Mouse (Mus musculus) lung, adult 2 months (tissue): ENCODE measurements at regions not wholly inside any gene's neighbourhood (a gene's known extent, or its start where the extent isn't known, plus 50 kb on each side); places are given as distances from the start of the nearest gene placed in this dataset.
"Not testable (repeated sequence)": the region's sequence is repeated elsewhere in the genome, so short reads cannot be mapped to it uniquely, and the experiment has no call there.

ENCODE experiments used
- DNase-seq: peaks from one replicate; pipeline ENCODE4 v3.0.0; 2022
- H3K4me1 ChIP-seq: fragments of 200-500 bp; 2 replicates; pipeline ENCODE4 v1.6.1; 2011; ENCODE audit warnings: low read length; ENCODE audit not compliant: control insufficient read depth, insufficient read depth
- H3K4me3 ChIP-seq: fragments of 200-500 bp; replicated peaks from 2 replicates; pipeline ENCODE3; 2011; ENCODE audit warnings: low read depth, mild to moderate bottlenecking, control low read depth, low read length; ENCODE audit errors: extremely low read depth
- CTCF ChIP-seq: fragments of 200-500 bp; IDR thresholded peaks from 2 replicates; pipeline ENCODE4 v1.5.1; 2011; ENCODE audit warnings: mild to moderate bottlenecking, low read length, control low read depth; ENCODE audit not compliant: insufficient read depth
- POLR2A ChIP-seq: fragments of 200-500 bp; IDR thresholded peaks from 2 replicates; pipeline ENCODE4 v1.6.1; 2011; ENCODE audit warnings: low read depth, mild to moderate bottlenecking, control low read depth, low read length, borderline replicate concordance; ENCODE audit errors: extremely low read depth
- WGBS: fragments of 180-500 bp; shearing (Covaris S2); methylation state at CpG from one replicate; pipeline ENCODE4 v1.1.7; 2018; 5-methylcytosine and 5-hydroxymethylcytosine counted together

DNA sequence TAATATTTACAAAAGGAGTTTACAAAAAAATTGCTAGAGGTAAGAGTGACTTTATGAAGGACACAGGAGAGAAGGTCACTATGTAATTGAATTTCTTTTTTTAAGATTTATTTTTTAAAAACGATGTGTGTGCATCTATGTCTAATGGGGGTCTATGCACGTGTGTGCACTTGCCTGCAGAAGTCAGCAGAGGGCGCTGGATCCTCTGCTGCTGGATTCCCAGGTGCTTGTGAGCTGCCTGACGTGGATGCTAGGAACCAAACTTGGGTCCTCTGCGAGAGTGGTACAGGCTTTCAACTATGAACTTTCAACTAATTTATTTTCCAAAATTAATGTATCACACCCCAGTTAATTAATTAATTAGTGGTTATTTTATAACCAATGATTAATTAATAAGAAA lies 85.0 kb downstream of the Glrx3 start:
- H3K4me3 ChIP-seq = no peak overlapping the region
- no peak for TF ChIP-seq POLR2A
- TF ChIP-seq CTCF = no peak
- no peaks in the 10 kb centered on the region for H3K4me1 ChIP-seq
- WGBS = 75% methylated on average over 5 of the region's 5 CpGs
- no peak for DNase-seq

DNA sequence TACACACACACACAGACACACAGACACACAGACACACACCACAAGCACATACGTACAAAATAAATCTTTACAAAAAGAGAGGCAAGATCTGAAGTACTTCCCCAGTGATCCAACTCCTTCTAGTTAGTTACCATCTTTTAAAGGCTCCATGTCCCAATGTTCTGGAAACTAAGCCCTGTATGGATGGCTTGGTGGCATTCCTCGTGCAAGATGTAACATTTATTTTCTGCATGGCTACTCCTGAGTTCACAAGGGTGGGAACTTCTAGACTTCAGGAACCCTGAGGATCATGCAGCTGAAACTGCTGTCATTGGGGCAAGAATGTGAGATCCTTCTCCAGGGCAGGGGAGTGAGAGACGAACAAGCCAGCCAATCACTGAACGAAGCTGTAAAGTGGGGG lies 96.1 kb downstream of the Glrx3 start:
- H3K4me1 ChIP-seq = no peaks in the 10 kb centered on the region
- WGBS = 68% methylated on average over 4 of the region's 4 CpGs
- no peak for DNase-seq
- no peak overlapping the region for H3K4me3 ChIP-seq
- TF ChIP-seq CTCF (no peak), POLR2A (no peak)

DNA sequence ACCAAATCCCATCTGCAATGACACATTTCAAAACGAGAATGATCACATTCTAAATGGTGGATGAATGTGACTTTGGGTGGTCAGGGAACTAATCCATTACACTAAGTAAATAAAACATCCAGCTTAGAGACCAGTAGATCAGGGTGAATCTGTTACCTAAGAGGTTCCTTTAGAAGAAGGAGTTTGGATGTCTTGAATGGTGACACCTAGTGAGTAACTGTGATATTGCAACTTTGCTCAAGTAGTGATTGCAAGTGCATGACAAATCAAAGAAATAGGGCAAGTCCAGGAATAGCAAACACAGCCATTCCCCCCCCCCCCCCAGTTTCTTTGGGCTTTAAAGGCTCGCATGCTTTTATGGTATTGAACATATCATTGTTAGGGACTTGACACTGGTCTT lies 112.6 kb downstream of the Glrx3 start:
- Histone ChIP-seq H3K4me3 (no peak overlapping the region), H3K4me1 (no peaks in the 10 kb centered on the region)
- no peak for DNase-seq
- WGBS = 25% methylated on average over 2 of the region's 2 CpGs
- no peak for TF ChIP-seq CTCF
- TF ChIP-seq POLR2A = no peak

DNA sequence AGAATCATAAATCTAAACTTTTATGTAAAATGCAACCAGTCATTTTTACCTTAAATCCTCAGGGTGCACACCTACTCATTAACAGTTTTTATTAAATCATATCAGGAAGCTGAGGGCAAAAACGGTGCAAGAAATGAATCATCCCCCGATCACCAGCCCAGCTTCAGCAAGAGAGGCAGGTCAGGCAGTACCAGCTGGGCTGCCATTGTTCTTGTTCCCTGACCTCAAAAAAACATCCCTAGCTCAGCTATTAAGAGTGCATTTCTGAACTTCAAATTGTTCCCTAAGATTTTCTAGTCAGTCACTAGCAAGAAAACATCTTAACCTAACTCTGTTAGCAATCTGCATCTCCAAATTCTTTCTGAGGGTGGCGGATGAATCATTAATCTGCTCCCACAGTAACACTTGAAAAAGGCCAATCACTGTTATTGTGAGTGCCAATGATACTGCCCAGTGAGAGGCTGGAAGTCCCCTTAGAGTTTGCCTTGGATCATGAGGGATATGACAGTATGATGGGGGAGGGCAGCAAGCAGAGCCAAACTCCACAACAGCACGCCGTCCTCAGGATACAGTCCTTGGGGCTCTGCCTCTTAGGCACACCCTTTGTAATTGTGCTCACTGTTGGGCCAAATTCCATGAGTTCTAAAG lies 115.3 kb downstream of the Glrx3 start:
- TF ChIP-seq POLR2A (no peak), CTCF (no peak)
- DNase-seq = no peak
- Histone ChIP-seq H3K4me1 (no peaks in the 10 kb centered on the region), H3K4me3 (no peak overlapping the region)
- 62% methylated on average over 5 of the region's 5 CpGs for WGBS

DNA sequence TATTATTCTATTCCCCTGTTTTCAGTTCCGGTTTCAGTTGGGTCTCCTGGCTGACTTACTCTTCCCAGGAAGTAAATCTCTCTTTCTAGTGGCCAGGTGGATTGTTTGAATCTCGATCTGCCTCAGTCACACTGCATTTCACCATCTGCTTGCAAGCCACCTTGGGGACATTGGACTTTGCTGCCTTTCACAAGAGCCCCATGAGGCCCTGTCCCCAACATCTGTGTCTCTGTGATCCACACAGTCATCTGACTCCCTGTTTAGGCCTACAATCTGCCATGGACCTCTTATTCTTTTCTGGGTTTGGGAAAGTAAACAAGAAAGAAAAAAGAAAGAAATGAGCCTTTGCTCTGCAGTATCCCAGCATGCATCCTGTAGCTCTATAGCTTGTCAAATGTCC lies 118.1 kb downstream of the Glrx3 start:
- Histone ChIP-seq H3K4me1 (no peaks in the 10 kb centered on the region), H3K4me3 (no peak overlapping the region)
- DNase-seq = no peak
- WGBS = 51% methylated on average over 2 of the region's 2 CpGs
- TF ChIP-seq POLR2A (no peak), CTCF (no peak)

DNA sequence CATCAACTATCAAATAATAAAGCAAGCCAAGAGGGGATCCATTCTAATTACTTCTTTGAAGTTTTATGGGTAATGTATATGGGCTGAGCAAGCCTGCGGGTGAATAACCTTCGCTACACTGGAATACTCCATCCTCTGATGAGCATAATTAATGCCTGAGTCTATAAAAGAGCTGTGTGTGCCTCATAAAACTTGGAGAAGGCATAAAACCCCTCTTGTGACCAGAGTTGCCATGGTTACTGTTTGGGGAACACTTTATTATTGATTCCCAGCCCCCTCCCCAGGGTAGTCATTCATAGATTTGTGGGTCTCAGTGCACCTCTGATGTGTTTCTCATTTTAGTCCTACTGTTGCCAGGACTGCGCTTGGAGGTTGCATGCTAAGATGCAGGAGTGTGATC lies 120.0 kb downstream of the Glrx3 start:
- WGBS = 93% methylated on average over 3 of the region's 3 CpGs
- no peaks in the 10 kb centered on the region for H3K4me1 ChIP-seq
- TF ChIP-seq POLR2A = no peak
- no peak for TF ChIP-seq CTCF

DNA sequence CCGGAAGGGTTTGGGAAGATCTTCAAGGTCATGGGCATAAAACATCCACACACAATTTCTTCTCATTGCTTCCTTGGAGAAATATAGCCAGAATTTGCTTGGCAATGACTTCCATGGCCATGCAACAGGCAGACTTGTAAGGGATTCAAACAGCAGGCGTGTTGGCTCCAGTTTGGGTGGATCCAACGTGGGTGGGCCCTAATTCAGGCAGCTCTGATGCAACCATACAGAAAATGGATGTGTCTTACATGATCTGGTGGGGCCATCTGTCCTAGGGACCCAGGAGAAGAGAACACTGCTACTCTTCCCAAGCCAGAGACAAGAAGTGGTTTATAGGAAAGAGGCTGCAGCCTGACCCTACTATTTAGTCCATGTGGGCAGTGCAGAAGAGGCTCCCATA lies 121.5 kb downstream of the Glrx3 start:
- 70% methylated on average over 3 of the region's 3 CpGs for WGBS
- DNase-seq = no peak
- H3K4me1 ChIP-seq = no peaks in the 10 kb centered on the region
- TF ChIP-seq POLR2A (no peak), CTCF (no peak)
- no peak overlapping the region for H3K4me3 ChIP-seq

More for the DNA sequence above, 120.0 kb downstream of the Glrx3 start:
- DNase-seq = no peak
- H3K4me3 ChIP-seq = no peak overlapping the region

DNA sequence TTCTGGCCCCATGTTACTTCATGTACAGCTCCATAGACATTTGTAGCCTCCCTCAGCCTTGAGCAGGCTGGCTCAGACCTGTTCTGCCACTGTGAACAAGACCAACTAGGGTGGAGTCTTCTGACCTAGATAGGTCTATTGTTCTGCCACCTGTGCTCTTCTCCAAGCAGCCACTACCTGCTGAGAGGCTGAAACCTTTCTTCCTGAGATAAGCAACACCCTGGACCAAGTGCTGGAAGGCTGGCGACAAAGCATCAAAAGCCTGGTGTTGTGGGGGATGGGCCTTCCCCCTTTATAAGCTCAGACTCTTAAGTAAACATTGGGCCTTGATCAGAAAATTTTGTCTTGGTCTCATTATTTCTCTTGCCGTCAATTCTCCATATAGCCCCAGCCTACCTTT lies 132.8 kb downstream of the Glrx3 start:
- no peak overlapping the region for H3K4me3 ChIP-seq
- TF ChIP-seq CTCF = no peak
- no peak for TF ChIP-seq POLR2A
- no peaks in the 10 kb centered on the region for H3K4me1 ChIP-seq
- no peak for DNase-seq
- WGBS = 80% methylated on average over 2 of the region's 2 CpGs

DNA sequence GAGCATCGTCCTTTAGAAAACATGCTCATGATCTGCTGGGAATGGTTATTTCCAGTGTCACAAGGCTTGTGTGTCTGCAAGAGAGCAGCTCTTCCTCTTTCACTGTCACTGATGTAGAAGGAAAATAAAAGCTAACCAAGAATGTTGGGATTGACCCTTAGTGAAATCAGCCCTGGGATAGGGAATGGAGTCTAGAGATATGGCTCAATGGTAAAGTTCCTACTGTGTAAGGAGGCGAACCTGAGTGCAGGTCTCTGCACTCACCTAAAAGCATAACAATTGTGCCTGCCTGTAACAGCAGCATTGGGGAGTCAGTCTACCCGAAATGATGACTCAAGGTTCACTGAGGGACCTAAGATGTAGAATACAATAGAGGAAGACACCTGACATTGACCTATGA lies 138.1 kb downstream of the Glrx3 start:
- WGBS = 75% methylated on average over 3 of the region's 3 CpGs
- TF ChIP-seq CTCF = no peak
- TF ChIP-seq POLR2A = no peak
- Histone ChIP-seq H3K4me3 (no peak overlapping the region), H3K4me1 (no peaks in the 10 kb centered on the region)
- DNase-seq = no peak

DNA sequence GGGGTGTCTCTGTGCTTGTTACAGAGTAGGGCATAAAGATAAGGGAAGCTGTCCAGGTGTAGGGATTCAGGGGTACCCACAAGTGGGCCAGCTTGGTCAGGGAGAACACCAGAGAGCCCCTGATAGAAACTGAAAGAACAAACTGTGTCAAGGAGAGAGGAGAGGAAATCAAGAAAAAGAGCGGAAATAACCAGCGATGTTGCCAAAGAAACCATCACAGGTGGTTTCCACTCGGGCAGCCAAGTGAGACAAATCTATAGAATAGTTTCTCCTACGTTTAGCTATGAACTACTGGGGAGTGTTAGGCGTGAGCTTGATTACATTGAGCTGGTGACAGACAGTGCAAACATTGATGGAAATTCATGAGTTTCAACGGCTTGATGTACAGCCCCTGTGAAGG lies 138.8 kb downstream of the Glrx3 start:
- no peak overlapping the region for H3K4me3 ChIP-seq
- TF ChIP-seq POLR2A (no peak), CTCF (no peak)
- WGBS = 50% methylated on average over 6 of the region's 6 CpGs
- no peaks in the 10 kb centered on the region for H3K4me1 ChIP-seq
- DNase-seq = no peak

DNA sequence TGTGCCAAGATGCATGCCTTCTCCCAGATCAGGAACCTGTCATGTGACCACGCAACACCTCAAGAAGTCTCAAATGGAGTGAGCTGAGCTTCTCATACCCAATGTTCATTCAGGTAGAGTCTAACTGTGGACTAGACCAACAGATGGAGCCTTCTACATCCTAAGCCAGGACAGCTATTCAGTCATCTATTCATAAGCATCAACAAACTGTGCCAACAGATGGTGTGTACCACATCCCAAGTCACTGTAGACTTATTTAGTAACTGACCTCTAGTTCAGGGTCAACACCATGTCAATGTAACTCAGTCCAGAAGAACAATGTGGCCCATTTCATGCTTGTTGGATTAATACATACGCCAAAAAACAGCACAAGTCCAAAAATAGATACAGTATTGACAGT lies 146.1 kb downstream of the Glrx3 start:
- WGBS = 62% methylated on average over 2 of the region's 2 CpGs
- TF ChIP-seq POLR2A = no peak
- no peak for TF ChIP-seq CTCF
- Histone ChIP-seq H3K4me1 (no peaks in the 10 kb centered on the region), H3K4me3 (no peak overlapping the region)
- DNase-seq = no peak

DNA sequence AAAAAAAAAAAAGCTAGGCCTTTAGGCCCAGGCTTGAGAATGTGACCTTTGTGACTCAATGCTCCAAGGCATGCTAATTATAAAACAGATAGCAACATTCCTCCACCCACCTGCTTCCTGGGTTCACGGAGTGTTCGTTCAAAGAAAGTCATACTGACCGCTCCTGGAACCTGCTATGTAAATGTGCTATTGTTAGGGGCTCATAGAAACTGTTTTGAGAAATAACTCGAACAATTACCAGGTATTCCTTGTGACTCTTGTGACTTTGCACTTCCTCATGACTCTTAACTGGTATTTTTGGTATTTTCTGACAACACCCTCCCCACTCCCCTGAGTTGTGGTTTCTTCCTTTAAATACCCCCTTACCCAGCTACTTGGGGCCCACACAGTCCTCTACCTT lies 147.5 kb downstream of the Glrx3 start:
- not testable (repeated sequence) for DNase-seq

More for the DNA sequence above, 147.5 kb downstream of the Glrx3 start:
- H3K4me1 ChIP-seq, H3K4me3 ChIP-seq: not testable (repeated sequence)
- WGBS = 69% methylated on average over 4 of the region's 4 CpGs
